Mouse (Mus musculus) adrenal gland, adult 18-20 months (tissue): Measurements from ENCODE around the gene Slc25a47. TPM values are rescaled to one million over a fixed set of nuclear protein-coding genes. Genes with fewer than 3 reads are reported as not detected.

Experiments used
- DNase-seq, 2 experiments: peaks; one replicate each; pipeline ENCODE4 v3.0.0; 2021 to 2022; ENCODE audit warnings: low spot score in 2 of 2
- total RNA-seq, 2 experiments: library from RNA; stranded (reverse); gene quantifications; 1 replicate in 1 of 2; 2 replicates in 1 of 2; pipeline ENCODE4 v1.2.3; 2021

Gene Slc25a47
- total RNA-seq, 2 experiments from 2014 or later, result 12.6 to 14.6 TPM

GRCm38 (mm10) chr12:108857589-108858184 is 21.8 kb downstream of the Slc25a47 start:
- DNase-seq, result no peak

GRCm38 (mm10) chr12:108858486-108858885 is 22.6 kb downstream of the Slc25a47 start:
- no peak for DNase-seq

GRCm38 (mm10) chr12:108865007-108865494 is 29.2 kb downstream of the Slc25a47 start:
- DNase-seq, result no peak

- no peak for DNase-seq
Observed at GRCm38 (mm10) chr12:108869575-108869974, 33.7 kb downstream of the Slc25a47 start.

- DNase-seq, result no peak
Observed at GRCm38 (mm10) chr12:108873122-108873521, 37.3 kb downstream of the Slc25a47 start.

- DNase-seq, result no peak
Observed at GRCm38 (mm10) chr12:108879138-108879537, 43.3 kb downstream of the Slc25a47 start.

- DNase-seq, result no peak
Observed at GRCm38 (mm10) chr12:108880606-108881005, 44.8 kb downstream of the Slc25a47 start.

- DNase-seq, result no peak
Observed at GRCm38 (mm10) chr12:108881192-108881591, 45.3 kb downstream of the Slc25a47 start.

GRCm38 (mm10) chr12:108882776-108883175 is 46.9 kb downstream of the Slc25a47 start:
- no peak for DNase-seq

- DNase-seq, result no peak
Observed at GRCm38 (mm10) chr12:108885906-108886305, 50.1 kb downstream of the Slc25a47 start.

GRCm38 (mm10) chr12:108887077-108887476 is 51.2 kb downstream of the Slc25a47 start:
- no peak for DNase-seq

GRCm38 (mm10) chr12:108888632-108889031 is 52.8 kb downstream of the Slc25a47 start:
- DNase-seq, result no peak

- no peak for DNase-seq
Observed at GRCm38 (mm10) chr12:108892989-108893714, 57.3 kb downstream of the Slc25a47 start, which contains the start of gene Wdr25. Gene Wdr25, plus strand, starts transcription at chr12:108893631.

- DNase-seq, result peak; percentile 88 to 89
Observed at GRCm38 (mm10) chr12:108893715-108894431, 58.0 kb downstream of the Slc25a47 start, which contains the start of gene Wars. Gene Wars, minus strand, starts transcription at chr12:108894174.

- DNase-seq, result no peak
Observed at GRCm38 (mm10) chr12:108894432-108894816, 58.6 kb downstream of the Slc25a47 start.

- peak in 1 of 2 experiments; percentile 19 for DNase-seq
Observed at GRCm38 (mm10) chr12:108896006-108896405, 60.2 kb downstream of the Slc25a47 start.

GRCm38 (mm10) chr12:108901346-108901745 is 65.5 kb downstream of the Slc25a47 start:
- no peak for DNase-seq

GRCm38 (mm10) chr12:108902940-108903339 is 67.1 kb downstream of the Slc25a47 start:
- DNase-seq, result peak; percentile 36 to 55

- DNase-seq, result peak; percentile 41 to 43
Observed at GRCm38 (mm10) chr12:108903600-108904275, 67.9 kb downstream of the Slc25a47 start.

- peak in 1 of 2 experiments; percentile 16 for DNase-seq
Observed at GRCm38 (mm10) chr12:108904276-108904653, 68.4 kb downstream of the Slc25a47 start.
